Mouse (Mus musculus) left cerebral cortex, adult 2 months (tissue): ENCODE results near the gene Prm3. TPM values are rescaled to one million over a fixed set of nuclear protein-coding genes. Genes with fewer than 3 reads are reported as not detected.

Experiments used
- DNase-seq, 2 experiments: peaks; one replicate each; pipeline ENCODE4 v3.0.0; 2021 to 2022; ENCODE audit warnings: low spot score in 2 of 2, mixed read lengths in 1 of 2; ENCODE audit errors: extremely low spot score in 1 of 2
- H3K27ac ChIP-seq: fragments of 200-600 bp; 2 replicates; pipeline ENCODE4 v1.8.1; 2022
- H3K4me3 ChIP-seq: fragments of 200-600 bp; 2 replicates; pipeline ENCODE4 v1.8.1; 2022
- CTCF ChIP-seq: fragments of 200-600 bp; IDR thresholded peaks from 2 replicates; pipeline ENCODE4 v1.8.1; 2022; ENCODE audit warnings: antibody characterized with exemption, mild to moderate bottlenecking, moderate library complexity
- intact Hi-C: fragments of 180-260 bp; cut with DNase I; formaldehyde crosslinking; loops from one replicate; pipeline ENCODE4 v1.15.1; 2025
- total RNA-seq, 2 experiments: library from RNA; stranded (reverse); gene quantifications; 2 replicates each; pipeline ENCODE4 v1.2.3; 2021

The Prm3 gene
- total RNA-seq, 2 experiments from 2014 or later: not detected

DNA sequence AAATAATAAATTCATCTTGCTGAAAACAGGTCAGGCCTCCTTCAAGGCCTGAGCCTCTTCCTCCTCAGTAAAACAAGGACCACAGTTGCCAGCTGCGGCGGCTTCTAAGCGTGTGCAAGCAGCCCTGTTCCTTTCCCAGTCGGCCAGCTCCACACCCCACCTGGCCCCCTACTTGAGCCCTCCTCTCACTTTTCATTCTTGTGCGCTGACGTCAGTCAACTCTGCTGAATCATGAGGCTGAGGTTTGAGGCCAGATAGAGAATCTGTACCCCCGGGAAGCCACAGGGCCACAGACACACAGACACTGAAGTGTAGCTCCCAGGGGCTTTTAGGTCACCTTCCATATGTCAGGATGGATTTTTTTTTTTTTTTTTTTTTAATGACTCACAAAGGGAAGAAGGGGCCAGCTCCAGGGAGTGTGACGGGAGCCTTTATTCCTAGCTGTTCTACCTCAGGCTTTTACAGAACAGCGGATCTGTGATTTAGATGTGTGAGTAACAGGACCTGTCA, 8.8 kb downstream of the Prm3 start:
- intact Hi-C loops: no loop called here
- no peak for DNase-seq
- no peak for TF ChIP-seq CTCF
- H3K27ac ChIP-seq: no peak overlapping the region
- H3K4me3 ChIP-seq: no peak overlapping the region

- DNase-seq: no peak
- TF ChIP-seq CTCF: no peak
- H3K27ac ChIP-seq: no peak overlapping the region
- intact Hi-C loops: no loop called here
- no peak overlapping the region for H3K4me3 ChIP-seq
Measured at GRCm38 (mm10) chr16:10780631-10781120, 10.0 kb downstream of the Prm3 start.

- intact Hi-C loops: no loop called here
- Histone ChIP-seq H3K4me3 (no peak overlapping the region), H3K27ac (no peak overlapping the region)
- TF ChIP-seq CTCF: no peak
- DNase-seq: no peak
Measured at GRCm38 (mm10) chr16:10777579-10778160, 13.0 kb downstream of the Prm3 start.

- no peak for TF ChIP-seq CTCF
- no peak for DNase-seq
- Histone ChIP-seq H3K4me3 (no peak overlapping the region), H3K27ac (no peak overlapping the region)
- intact Hi-C loops: no loop called here
Measured at GRCm38 (mm10) chr16:10776322-10776721, 14.4 kb downstream of the Prm3 start.

DNA sequence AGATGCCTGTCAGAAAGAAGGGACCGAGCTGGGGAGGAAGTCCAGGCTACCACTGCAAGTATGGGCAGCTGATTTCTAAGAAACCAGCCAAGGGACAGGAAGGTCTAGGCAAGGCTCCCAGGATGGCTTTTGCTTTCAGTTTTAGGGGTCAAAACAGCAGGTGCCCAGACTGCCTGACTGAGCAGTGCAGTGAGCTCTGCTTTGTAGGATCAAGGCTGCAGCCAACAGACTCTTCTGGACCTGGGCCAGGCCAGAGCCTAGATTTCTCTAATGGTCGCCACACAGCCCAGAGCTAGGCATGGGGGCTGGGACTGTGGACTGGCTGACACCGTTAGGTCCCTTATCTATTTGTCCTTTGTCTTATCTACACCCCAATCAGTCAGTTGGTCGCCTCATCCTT, 16.0 kb downstream of the Prm3 start:
- TF ChIP-seq CTCF: no peak
- intact Hi-C loops: no loop called here
- no peak overlapping the region for H3K27ac ChIP-seq
- no peak overlapping the region for H3K4me3 ChIP-seq
- no peak for DNase-seq

GRCm38 (mm10) chr16:10773543-10773942, 17.2 kb downstream of the Prm3 start:
- DNase-seq: no peak
- intact Hi-C loops: no loop called here

DNA sequence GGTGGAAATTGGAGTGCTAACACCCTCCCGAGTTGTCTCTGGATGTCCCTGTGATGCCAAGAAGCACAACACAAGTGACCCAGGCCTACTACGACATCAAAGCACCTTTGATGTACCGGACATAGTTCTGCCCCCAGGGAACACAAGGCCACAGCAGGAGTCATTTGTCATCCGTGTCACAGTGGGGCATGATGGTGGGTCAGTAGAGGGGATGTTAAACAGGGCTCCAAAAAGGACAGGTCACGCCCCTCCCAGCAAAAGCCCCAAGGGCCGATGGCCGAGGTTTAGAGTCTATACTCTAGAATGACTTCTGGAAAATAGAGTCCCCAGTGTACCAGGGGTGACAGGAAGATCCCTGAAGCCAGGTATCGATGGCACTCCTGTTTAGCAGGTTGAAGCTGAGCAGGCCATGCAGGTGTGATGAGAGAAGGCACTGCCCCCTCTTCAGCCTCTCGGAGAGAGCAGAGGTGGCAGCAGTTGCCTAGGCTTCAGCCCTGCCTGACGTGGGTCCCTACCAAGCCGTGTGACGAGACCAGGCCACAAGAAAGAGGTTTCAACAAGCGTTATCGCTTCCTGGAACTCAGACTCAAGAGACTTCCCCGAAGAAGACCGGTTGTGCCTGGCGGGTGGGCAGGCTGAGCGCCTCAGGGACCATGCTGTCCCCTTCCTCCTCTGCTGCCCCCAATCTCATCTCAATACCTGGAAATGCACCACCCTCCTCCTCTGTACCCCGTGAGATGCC, 18.8 kb downstream of the Prm3 start:
- no peak overlapping the region for H3K4me3 ChIP-seq
- no peak for TF ChIP-seq CTCF
- no peak overlapping the region for H3K27ac ChIP-seq
- no peak for DNase-seq
- intact Hi-C loops: no loop called here

More at GRCm38 (mm10) chr16:10773543-10773942, 17.2 kb downstream of the Prm3 start:
- Histone ChIP-seq H3K27ac (no peak overlapping the region), H3K4me3 (no peak overlapping the region)
- no peak for TF ChIP-seq CTCF

- intact Hi-C loops: no loop called here
- H3K4me3 ChIP-seq: no peak overlapping the region
- DNase-seq: no peak
- TF ChIP-seq CTCF: no peak; the same call in none of the 2 replicates
- no peak overlapping the region for H3K27ac ChIP-seq
Measured at GRCm38 (mm10) chr16:10770531-10771325, 20.0 kb downstream of the Prm3 start.

GRCm38 (mm10) chr16:10769661-10770060, 21.1 kb downstream of the Prm3 start:
- peak; percentile 26 to 31 for DNase-seq
- H3K4me3 ChIP-seq: no peak overlapping the region
- no peak for TF ChIP-seq CTCF
- intact Hi-C loops: loop anchor here (5.0 kb wide), 1 partner anchor 102 kb away; no protein-coding TSS in a partner anchor
- H3K27ac ChIP-seq: no peak overlapping the region

DNA sequence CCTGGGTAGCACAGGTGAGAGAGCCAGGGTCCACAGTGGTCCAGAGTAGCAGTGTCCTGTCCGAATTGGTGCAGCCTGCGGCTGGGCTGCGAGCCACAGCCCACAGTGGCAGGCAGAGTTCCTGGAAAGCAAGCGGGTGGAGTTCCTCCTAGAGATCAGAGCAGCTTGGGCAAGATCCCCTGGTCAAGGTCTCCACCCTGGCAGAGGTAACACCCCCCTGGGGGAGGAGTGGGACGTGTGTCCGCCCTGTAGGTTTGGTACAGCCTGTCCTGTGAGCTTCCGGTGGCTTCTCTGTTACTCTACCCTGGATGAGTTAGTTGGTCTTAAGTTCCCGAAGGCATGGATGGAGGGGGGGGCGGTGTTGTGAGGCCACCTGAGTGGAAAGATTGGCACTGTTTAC, 21.9 kb downstream of the Prm3 start:
- no peak for DNase-seq
- Histone ChIP-seq H3K4me3 (no peak overlapping the region), H3K27ac (no peak overlapping the region)
- intact Hi-C loops: loop anchor here (5.0 kb wide), 1 partner anchor 102 kb away; no protein-coding TSS in a partner anchor
- TF ChIP-seq CTCF: no peak

- intact Hi-C loops: loop anchor here (5.0 kb wide), 1 partner anchor 100 kb away; no protein-coding TSS in a partner anchor
- peak; percentile 89 for TF ChIP-seq CTCF
- no peak overlapping the region for H3K27ac ChIP-seq
- DNase-seq: peak; percentile 52 to 60
- no peak overlapping the region for H3K4me3 ChIP-seq
Measured at GRCm38 (mm10) chr16:10767158-10767557, 23.6 kb downstream of the Prm3 start.

- no peak for TF ChIP-seq CTCF
- intact Hi-C loops: no loop called here
- H3K27ac ChIP-seq: no peak overlapping the region
- no peak for DNase-seq
- H3K4me3 ChIP-seq: no peak overlapping the region
Measured at GRCm38 (mm10) chr16:10764323-10764722, 26.4 kb downstream of the Prm3 start.
